Mouse (Mus musculus) c-Kit-positive CD71-negative TER-119-negative erythroid progenitor cells, embryonic 14.5 days (primary cell): ENCODE measurements around the gene Ttc28.
"Not testable (repeated sequence)": the region's sequence is repeated elsewhere in the genome, so short reads cannot be mapped to it uniquely, and the experiment has no call there.

ENCODE experiments used
- DNase-seq: peaks from one replicate; pipeline ENCODE4 v3.0.0-alpha.2; 2013; ENCODE audit warnings: low read depth

Ttc28 gene

DNA sequence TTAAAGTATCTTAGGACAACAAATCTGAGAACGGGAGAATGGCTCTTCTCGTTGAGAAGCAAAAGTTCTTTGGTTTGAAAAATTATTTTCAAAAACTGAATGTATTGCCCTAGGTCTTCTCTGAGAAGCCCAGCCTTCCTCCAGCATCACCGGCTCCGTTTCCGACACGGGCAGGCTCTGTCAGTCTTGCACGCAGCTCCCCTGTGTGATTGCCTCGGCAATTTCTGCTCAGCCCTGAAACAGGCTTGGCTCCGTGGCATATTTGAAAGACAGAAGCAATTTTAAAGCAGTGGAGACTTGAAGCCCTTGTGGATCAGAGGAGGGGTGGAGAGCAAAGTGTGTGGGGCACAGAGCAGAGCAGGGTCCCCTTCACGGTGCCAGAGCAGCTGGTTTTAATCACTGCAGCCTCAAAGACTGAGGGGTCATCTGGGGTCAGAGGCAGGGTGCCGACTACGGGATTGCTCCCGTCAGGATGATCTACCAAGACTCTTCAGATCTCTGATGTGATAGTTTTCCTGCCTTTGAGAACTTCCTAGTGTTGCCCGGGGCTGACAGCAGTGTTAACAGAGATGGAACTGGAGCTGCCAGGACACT lies 363.9 kb downstream of the Ttc28 start:
- DNase-seq: no peak

DNA sequence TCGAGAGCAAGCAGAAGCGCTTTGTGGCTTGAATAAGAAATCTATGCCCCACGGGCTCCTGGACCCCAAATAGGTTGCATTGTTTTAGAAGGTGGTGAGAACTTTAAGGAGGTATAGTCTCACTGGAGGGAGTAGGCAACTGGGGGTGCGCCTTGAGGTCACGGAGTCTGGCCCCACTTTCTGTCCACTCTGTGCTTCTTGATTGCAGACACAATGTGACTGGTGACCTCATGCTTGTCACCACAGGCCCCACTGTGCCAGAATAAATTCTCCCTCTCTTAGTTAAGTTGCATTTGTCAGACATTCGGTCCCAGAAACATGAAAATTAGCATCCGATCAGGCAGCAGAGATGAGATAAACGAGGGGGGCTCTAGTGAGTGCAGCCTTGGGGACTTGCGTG lies 364.5 kb downstream of the Ttc28 start:
- no peak for DNase-seq

DNA sequence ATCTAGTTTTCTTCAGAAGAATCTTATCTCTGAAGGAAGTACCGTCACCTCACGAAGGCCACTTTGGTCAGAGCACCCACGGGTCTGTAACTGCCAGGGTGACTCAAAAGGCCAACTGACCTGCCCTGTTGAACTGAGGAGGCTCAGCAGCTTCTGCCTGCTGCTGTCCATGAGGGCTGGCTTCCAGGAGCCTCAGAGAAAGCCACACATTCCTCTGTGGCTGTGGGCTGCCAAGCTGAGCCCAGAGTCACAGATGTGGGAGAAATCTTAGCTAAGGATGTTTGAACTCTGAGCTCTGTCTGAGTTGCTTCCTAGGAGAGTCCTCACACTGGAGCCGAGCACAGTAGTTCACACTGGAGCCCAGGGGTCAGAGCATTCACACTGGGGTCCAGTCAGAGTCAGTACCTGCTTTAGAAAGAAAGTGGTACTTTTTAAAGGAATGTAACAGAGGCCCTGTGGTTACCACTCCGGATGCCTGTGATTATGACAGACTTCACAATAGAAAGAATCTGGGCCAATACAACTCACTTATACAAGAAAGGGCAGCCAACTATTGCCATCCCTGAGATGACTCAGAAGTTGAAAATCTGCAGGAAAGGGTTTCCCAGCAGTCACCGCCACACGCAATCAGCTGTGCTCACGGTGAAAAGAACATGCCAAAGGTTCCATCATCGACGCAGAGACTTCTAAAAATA lies 368.1 kb downstream of the Ttc28 start:
- DNase-seq: no peak

DNA sequence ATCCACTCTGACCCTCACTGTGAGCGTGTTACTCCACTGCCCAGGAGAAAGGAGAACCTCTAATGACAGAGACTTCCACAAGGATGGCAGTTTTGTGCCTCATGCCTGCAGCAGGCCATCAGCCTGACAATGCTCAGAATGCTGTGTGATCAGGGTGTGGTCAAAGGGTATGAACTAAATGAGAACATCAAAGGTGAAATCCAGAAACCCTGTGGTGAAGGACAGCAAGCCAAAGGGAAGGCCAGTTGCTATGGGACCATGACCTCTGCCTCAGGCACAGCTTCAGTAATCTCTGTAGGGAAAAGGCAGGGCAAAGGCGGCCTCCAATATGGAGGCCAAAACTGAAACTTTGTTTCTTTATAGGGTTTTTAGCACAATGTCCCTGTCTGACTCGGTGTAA lies 372.5 kb downstream of the Ttc28 start:
- DNase-seq: no peak

DNA sequence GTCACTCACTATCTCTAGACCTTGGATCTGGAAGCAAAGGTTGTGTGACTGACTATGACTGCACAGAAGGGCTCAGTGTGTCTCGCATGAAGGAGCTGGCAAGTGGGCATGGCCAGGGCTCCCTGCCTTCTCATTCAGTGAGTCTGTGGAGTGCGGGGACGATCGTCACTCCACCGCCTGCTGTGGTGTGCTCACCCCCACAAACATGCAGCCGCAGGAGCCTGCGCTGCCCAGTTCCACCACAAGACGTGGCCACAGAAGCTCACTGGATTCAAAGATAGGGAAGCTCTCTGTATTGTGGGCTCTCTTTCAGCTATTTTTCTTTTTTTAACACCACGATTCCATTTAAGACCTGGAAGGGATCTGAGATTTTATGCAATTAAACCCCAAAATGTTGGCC lies 374.8 kb downstream of the Ttc28 start:
- no peak for DNase-seq

DNA sequence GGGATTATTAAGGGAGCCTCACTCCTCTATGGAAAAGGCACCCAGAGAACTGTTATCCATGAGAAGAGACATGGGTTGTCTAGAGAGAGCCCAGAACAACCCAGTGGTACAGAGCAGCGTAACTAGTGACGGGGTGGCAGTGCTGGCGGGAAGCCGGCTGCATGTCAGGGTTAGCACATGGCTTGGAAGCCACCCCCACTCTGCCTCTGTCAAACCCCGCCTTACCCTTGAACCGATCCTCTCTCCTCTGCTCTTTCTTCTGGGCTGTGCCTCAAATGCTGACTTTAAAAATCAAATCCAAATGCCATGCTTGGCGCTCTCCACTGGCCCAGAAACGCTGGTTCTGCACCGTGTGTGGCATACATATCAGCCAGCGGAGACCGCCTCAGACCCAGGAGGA lies 375.2 kb downstream of the Ttc28 start:
- DNase-seq: no peak

DNA sequence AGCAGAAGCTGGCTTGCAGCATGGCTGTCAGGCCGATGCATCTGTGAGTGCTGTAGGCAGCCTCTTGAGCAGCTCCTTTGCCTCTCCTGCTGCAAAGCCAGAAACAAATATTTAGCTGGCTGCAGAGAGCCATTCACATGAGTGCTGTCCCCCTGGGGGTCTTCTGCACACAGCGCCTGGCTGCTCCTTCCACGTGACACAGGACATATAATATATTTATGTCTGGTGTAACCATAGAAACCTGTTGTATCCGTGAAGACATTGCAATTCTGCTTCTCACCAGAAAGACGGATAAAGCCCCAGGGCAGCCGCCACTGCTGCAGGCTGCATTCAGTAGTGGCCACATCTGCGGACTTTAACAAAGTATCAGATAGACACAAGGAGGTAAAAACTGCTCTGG lies 376.6 kb downstream of the Ttc28 start:
- DNase-seq: no peak

DNA sequence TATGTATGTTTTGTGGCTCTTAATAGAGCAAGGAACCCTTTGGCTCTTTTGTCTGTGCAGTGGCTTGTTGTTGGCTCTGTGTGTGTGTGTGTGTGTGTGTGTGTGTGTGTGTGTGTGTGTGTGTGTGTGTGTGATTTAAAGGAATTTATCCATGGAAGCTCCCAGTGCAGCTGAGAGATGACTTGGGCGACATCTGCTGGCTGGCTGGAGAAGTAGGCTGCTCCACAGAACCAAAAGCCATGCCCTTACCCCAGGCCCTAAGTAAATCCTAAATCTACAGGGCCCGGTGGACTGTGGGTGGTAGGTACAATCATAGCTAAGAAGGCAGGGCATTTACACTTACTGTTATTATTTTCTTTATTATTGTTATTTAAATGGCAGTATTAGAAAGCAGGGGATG lies 377.5 kb downstream of the Ttc28 start:
- peak; percentile 22 for DNase-seq

DNA sequence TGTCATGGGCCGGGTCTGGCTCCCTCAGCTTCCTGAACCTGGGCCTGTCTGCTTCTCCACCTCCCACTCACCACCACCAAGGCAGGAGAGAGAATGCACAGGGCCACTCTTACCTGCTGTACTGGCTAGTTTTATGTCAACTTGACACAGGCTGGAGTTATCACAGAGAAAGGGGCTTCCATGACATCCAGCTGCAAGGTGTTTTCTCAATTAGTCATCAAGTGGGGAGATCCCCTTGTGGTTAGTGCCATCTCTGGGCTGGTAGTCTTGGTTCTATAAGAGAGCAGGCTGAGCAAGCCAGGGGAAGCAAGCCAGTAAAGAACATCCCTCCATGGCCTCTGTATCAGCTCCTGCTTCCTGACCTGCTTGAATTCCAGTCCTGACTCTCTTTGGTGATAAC lies 381.6 kb downstream of the Ttc28 start:
- DNase-seq: not testable (repeated sequence)

DNA sequence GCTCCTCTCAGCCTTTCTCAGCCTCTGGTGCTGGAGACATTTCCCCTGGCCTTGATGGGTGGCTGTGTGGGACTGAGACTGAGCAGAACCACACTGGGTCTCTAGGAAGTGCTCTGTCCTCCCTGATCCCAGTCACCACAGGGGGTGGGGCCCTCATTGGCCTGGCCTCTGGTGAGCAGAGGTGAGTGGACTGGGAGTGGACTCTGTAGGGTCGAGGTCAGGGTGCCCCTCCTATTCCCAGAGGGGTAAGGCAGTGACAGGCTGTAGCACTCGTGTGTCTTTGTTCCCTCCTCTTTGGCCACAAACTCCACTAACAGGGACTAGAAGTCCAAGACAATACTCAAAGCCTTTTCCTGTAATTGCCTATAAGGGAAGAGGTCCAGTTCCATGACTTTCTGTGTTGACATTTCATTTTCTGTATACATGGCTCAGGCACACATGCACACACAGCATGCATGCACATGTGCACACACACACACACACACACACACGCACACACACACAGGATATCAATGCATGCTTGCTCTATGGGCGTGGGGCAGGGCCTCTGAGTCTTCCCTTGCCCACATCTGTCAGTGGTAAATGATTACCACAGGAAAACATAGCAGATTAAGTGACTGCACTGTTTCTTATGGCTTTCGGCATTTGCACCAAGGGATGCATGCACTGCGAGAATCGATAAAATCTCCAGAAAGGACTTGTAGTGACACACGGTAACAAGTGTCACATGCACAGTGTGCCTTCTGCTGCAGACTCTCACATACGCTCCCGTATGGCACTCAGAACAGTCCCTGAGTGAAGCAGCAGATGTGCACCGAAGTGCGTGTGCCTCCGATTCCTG lies 382.4 kb downstream of the Ttc28 start:
- no peak for DNase-seq

DNA sequence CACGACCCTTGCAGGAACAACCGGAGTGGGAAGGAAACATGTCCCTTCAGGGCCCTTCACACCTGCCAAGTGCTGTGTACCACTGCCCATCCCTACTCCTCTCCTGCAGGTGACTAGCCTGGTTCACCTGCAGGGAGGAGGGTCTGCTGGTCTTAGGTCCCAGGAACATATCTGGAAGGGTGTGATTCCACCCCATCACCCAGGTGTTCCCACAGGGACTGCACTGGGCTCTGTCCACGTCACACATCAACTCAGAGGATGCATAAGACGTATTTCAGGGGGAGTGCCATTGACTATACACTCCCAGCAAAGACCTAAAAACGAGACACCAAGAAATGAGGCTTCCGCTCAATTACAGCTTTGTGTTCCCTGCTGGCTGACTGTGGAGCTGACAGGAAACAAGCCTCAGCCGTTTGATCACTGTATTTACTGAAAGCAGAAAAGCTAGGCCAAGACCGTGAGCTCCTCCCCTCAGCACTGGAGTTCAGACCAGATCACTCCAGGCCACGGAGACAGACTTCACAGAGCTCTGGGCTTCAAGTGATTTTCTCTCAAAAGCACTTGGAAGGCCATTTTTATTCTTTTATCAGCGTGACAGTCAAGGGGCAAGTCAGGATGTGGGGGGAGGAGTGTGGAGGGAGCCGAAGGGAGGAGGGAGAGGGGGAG lies 383.1 kb downstream of the Ttc28 start:
- DNase-seq: no peak

DNA sequence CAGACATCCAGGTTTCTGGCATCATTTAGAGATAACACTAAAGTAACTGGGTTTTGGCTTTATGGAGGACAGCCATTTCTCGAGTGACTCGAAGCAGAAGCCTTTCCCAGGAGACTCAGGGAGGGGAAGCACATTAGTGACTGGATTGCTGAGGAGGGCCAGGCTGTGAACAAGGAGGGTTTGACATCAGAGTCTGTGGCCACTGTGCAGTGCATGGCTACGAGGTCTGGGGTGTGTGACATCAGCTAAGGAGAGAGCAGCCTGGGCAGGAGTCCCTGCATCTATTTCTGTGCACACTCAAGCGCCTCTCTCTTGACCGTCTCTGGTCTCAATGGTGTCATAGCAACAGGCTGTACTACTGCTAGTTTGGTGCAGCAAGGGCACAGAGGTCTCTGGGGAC lies 383.8 kb downstream of the Ttc28 start:
- DNase-seq: no peak

DNA sequence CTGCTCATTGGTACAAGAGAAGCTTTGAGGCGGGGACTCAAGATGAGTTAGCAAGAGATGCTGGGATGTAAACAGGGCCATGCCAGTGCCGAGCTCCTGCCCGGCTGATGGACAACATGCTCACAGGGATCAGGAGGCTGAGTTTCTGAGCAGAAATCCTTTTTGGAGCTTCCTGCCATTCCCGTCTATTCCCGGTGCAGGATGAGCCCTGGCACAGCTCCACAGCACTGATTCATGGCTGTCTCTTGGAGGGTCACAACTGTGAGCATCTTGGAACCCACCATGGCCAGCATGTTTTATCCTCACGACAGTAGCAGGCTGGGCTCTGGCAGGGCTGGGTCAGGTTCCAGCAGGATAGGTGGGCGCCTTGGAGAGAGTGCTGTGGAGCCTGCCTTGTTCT lies 384.9 kb downstream of the Ttc28 start:
- no peak for DNase-seq

DNA sequence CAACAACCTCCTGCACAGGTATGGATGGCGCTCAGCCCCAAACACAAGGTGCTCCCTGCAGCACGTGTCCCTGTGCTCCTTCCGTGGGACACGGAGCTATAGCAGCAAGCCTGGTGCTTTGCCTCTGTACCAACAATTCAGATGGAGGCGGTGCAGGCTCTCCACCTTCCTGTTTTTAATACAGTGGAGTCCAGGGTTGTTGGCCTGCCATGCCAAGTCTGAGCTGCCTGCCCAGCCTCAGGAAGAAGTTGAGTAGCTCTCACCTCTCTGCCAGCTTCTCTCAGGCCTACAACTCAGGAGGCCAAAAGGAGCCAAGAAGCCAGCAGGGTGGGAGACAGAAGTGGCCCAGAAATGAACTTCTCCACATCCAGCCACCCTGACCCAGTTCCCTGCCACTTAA lies 387.1 kb downstream of the Ttc28 start:
- no peak for DNase-seq

DNA sequence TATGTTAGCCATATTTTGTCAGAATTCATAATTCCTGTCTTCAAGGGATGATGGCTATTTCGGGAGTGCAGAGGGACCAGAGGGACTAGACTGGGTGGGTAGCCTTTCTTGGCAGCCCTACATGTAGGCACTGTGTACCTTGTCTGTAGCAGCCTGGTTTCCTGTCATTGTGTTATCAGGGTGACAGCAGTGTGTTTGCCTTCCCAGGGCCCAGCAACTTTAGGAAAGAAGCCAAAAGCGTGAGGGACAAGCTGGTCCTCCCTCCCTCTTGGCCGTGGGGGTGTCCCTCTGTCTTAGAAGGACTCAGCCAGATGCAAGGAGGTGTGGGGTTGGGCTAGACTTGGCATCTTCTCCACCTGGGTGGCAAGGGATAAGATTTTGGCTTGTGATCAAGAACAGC lies 387.5 kb downstream of the Ttc28 start:
- DNase-seq: no peak

DNA sequence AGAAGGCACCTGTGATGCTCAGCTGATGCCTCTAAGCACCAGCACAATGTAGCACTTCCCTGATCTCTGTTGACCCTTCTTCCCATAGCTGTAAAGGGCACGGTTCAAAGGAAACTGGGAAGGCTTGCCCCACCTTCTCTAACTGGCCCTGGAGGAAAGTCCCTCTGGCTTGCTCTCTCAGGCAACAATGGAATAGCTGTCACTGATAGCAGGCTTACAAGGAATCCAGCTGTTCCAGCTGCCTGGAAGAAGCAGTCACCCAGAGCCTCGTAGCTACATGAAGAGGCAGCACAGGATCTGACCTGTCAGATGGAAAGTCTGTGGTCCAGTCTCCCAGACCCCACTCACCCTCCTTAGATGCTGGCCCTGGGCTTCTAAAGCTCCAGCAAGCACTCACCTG lies 389.2 kb downstream of the Ttc28 start:
- DNase-seq: no peak

DNA sequence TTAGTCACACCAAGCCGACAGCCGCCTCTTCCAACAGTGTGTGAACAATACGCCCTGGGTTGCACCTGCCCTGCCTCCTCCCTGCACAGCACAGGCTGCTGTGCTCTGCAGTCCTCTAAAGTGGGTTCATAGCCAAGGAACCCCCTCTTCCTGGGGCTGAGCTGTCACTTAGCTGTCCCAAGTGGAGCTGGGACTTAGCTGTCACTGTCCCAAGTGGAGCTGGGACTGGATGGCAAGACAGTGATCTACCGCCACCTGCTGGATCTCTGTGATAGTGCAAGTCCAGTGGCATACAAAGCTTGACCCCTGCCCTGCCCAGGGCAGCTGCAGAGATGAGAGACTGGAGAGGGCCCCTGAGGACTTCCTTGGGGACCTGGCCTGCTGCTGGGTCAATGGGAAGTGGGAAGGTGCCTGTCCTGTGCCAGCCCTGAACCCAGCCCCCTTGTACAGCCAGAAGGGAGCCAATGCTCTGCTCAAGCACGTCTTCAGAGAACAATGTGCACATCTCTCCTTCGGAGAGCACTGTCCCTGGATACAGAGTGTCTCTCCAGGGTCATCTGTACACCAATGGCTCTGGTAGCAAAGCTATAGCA lies 390.1 kb downstream of the Ttc28 start:
- DNase-seq: peak; percentile 49

DNA sequence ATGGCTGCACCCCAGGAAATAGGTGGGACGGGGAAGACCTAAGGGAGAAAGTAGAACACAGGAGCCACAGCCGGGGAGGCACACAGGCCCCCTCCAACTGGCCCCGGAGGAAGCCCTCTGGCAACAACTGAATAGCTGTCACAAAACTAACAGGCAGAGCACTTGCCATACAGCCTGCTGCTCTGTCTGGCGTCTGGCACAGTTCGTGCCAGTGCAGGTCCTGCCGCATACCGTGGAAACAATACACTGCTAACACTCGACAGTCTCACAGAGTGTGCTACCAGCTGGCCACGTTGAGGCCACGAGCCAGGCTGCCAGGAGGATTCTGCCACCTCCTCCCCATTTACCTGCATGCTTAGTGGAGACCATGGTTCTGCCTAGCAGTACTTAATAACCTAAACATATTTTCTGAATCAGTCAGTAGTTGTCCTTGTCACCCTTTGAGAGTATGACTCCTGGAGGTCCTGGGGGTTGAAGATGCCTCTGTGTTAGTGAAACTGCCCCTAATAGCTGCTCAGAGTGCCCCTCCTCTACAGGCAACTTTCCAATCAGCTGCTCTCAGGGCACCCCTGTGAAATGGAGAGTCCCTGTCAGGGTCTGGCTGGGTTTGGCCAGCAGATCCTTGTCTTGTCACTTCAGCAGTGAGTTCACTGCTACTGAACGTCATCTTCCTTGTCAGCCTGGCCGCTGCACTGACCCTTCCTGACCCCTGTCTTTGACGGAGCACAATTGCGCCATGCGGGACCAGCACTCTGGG lies 390.8 kb downstream of the Ttc28 start:
- DNase-seq: no peak

DNA sequence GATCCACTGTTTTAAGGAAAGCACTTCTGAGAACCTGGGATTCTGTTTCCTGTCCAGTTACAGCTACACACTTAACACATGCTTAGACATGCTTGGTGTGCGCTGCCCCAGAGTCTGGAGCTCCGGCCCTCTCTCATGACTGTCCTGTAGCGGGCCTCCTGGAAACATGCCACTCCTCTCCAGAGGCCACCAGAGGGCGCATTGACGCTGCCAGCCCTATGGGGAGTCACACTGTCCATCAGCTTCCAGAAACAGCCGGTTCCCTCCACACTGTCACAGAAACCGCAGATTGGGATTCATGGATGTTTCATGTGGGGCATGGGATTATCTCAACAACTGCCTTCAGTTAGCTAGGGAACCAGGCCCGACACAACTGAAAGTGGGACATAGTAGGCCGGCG lies 394.0 kb downstream of the Ttc28 start:
- DNase-seq: peak; percentile 43

DNA sequence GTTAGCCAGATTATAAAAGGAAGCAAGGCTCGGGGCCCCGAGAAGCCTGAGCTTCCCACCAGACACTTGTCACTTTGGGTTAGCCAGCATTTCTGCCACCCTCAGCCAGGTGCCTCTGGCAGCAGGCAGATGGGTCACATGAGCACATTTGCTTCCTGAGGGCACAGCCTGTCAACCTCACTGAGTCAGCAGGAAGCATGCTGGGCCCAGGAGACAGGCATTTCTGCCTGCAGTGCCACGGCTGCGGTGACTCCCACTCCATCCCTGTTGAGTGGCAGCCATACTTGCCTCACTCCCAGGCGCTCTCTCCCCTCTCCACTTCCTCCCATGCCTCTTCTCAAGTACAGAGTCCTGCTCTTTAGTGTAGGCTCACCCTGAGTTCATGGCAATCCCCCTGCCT lies 395.3 kb downstream of the Ttc28 start:
- no peak for DNase-seq

DNA sequence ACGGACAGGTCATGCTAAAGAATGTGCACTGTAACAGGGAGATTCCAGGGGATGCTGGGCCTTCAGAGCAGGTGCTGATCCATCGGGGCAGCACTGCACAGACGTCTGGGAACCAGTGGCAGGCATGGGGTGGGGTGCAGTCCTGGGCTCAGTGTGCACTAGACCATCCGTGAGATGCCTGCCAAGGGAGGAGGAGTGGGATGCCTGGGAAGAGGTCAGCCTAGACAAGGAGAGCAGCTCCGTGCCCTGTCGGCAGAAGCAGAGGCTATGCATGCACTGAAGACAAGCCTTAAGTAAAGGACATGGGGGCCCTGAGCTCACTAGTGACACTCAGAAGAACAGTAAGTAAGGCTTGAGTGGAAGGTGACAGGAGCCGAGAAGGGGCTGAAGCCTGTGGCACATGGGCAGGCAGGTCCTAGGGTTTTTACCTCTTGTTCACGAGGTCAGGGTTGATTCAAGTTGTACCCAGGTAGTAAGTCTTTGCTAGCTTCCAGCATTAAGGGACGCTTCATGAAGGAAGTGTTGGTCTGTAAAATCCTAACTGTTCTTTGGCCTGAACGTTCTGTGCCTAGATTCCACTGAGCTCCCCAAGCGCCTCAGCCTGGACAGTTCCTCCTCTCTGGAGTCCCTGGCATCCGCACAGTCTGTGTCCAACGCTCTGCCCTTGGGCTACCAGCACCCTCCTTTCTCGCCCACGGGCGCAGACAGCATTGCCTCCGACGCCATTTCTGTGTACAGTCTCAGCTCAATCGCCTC lies 405.0 kb downstream of the Ttc28 start:
- no peak for DNase-seq
